Mouse (Mus musculus) hindbrain, embryonic 16.5 days (tissue): ENCODE measurements around the gene Mboat2. TPM values are rescaled to one million over a fixed set of nuclear protein-coding genes. Genes with fewer than 3 reads are reported as not detected.

ENCODE experiments used
- ATAC-seq: fragments of 200-750 bp; cut with Nextera tagmentation; 2 replicates; pipeline ENCODE4 v1.8.0; 2017; ENCODE audit warnings: moderate TSS enrichment, moderate library complexity
- H3K27ac ChIP-seq: fragments of 300-500 bp; sonication (generic); 2 replicates; pipeline ENCODE4 v1.5.1; 2014; ENCODE audit warnings: low read depth, mild to moderate bottlenecking, control low read depth, low read length, moderate library complexity
- H3K27me3 ChIP-seq: fragments of 300-500 bp; sonication (generic); replicated peaks from 2 replicates; pipeline ENCODE4 v1.6.1; 2014; ENCODE audit warnings: low read length; ENCODE audit not compliant: control insufficient read depth, insufficient read depth
- H3K36me3 ChIP-seq: fragments of 300-500 bp; sonication (generic); 2 replicates; pipeline ENCODE4 v1.6.1; 2014; ENCODE audit warnings: mild to moderate bottlenecking, low read length, moderate library complexity, mixed read lengths; ENCODE audit not compliant: control insufficient read depth, insufficient read depth
- H3K4me1 ChIP-seq: fragments of 300-500 bp; sonication (generic); 2 replicates; pipeline ENCODE4 v1.6.1; 2014; ENCODE audit warnings: low read depth, low read length; ENCODE audit not compliant: control insufficient read depth, insufficient read depth
- H3K4me2 ChIP-seq: fragments of 300-500 bp; sonication (generic); 2 replicates; pipeline ENCODE4 v1.6.1; 2014; ENCODE audit warnings: mild to moderate bottlenecking, low read length, control low read depth, moderate library complexity
- H3K4me3 ChIP-seq: fragments of 300-500 bp; sonication (generic); 2 replicates; pipeline ENCODE4 v1.5.1; 2014; ENCODE audit warnings: mild to moderate bottlenecking, low read length, control low read depth, moderate library complexity
- H3K9ac ChIP-seq: fragments of 300-500 bp; sonication (generic); 2 replicates; pipeline ENCODE4 v1.6.1; 2014; ENCODE audit warnings: low read depth, mild to moderate bottlenecking, control low read depth, low read length, moderate library complexity
- H3K9me3 ChIP-seq: fragments of 300-500 bp; sonication (generic); 2 replicates; pipeline ENCODE4 v1.6.1; 2014; ENCODE audit warnings: mild to moderate bottlenecking, low read length, moderate library complexity; ENCODE audit not compliant: control insufficient read depth
- WGBS: fragments of 180-500 bp; shearing (Covaris S2); extraction: QIAGEN DNeasy Blood & Tissue Kit; methylation state at CpG from one replicate; pipeline ENCODE4 v1.1.7; 2014; 5-methylcytosine and 5-hydroxymethylcytosine counted together
- polyA plus RNA-seq: library from polyadenylated mRNA; unstranded; fragments of >200 nt; fragmentation: Nextera tagmentation; extraction: Ambion mirVana; gene quantifications from 2 replicates; pipeline ENCODE4 v1.2.1, GENCODE M21; 2015

Mboat2 gene
- polyA plus RNA-seq, 1 experiment from 2014 or later = 68.6 TPM

GRCm38 (mm10) chr12:24902736-24903135 lies 72.1 kb downstream of the Mboat2 start:
- Histone ChIP-seq H3K27me3 (no peaks in the 10 kb centered on the region), H3K4me3 (no peak overlapping the region), H3K36me3 (peaks cover 5% of the 10 kb centered on the region), H3K4me2 (no peak overlapping the region), H3K9me3 (no peaks in the 10 kb centered on the region), H3K4me1 (no peaks in the 10 kb centered on the region), H3K27ac (no peak overlapping the region), H3K9ac (no peak overlapping the region)
- 86% methylated on average over 5 of the region's 5 CpGs for WGBS
- no peak for ATAC-seq

DNA sequence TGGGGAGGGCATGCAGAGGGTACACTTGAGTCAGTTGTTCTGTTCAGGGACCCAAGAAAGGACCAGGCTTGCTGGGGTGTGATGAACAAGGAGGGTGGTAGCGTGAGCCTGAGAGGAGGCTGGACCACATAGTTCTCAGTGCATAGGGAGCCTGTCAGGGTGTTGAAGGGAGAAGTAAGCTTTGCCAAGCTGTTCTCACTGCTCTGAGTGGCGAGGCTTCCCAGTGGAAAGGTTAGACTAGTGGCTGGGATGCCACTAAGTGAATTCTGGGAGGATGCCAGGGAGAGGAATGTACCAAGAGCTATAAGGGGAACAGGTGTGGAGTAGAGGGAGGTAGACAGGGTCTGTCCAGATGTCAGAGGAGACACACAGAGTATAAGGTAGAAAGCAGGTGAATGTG lies 77.2 kb downstream of the Mboat2 start:
- H3K27ac ChIP-seq = no peak overlapping the region
- no peaks in the 10 kb centered on the region for H3K4me1 ChIP-seq
- no peak overlapping the region for H3K4me3 ChIP-seq
- ATAC-seq = no peak
- 91% methylated on average over 2 of the region's 2 CpGs for WGBS
- H3K4me2 ChIP-seq = no peak overlapping the region
- no peak overlapping the region for H3K9ac ChIP-seq
- no peaks in the 10 kb centered on the region for H3K9me3 ChIP-seq
- H3K27me3 ChIP-seq = no peaks in the 10 kb centered on the region
- no peaks in the 10 kb centered on the region for H3K36me3 ChIP-seq

DNA sequence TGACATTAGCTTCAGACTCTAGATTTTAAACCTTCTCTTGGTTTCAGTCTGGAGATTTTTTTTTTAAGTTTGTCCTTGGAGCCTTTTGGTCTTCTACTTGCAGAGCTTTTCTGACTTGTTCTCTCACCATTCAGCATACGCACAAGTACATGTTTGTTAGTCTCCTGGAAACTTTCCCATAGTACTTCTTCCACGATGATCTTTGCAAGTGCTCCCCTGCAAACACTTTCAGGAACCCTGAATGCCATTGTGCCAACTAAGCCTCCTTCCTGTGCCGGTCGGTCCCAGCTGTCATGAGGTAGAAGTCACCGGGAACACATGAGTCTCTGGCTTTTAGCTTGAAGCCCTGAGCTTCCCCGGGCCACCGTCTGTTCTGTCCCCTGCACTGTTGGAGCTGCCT lies 79.0 kb downstream of the Mboat2 start:
- no peaks in the 10 kb centered on the region for H3K27me3 ChIP-seq
- no peak overlapping the region for H3K9ac ChIP-seq
- H3K4me1 ChIP-seq = no peaks in the 10 kb centered on the region
- H3K9me3 ChIP-seq = no peaks in the 10 kb centered on the region
- peaks cover 7% of the 10 kb centered on the region; the same call in 1 of the 2 replicates for H3K36me3 ChIP-seq
- H3K4me2 ChIP-seq = no peak overlapping the region
- H3K4me3 ChIP-seq = no peak overlapping the region
- H3K27ac ChIP-seq = no peak overlapping the region
- 87% methylated on average over 7 of the region's 7 CpGs for WGBS
- no peak for ATAC-seq

DNA sequence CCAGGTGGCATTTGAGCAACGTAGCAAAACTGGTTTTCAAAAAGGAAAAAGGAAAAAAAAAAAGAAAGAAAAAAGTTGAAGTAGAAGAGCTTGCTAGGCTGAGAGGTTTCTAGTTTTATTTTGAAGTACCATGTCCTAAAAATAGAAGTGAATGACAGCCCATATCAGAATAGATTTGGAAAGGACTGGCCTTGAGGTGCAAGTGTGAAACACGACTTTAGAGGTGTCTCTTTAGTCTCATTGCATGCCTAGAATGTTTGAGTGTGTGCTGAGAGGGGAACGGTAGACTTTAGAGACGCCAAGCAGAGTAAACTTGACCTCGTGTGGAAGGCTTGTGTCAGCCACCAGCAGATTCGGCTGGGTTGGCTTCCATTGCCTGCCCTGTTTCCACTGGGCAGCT lies 81.5 kb downstream of the Mboat2 start:
- Histone ChIP-seq H3K9me3 (no peaks in the 10 kb centered on the region), H3K4me2 (no peak overlapping the region), H3K4me3 (no peak overlapping the region), H3K36me3 (peaks cover 12% of the 10 kb centered on the region; the same call in 1 of the 2 replicates), H3K9ac (no peak overlapping the region), H3K27ac (no peak overlapping the region), H3K27me3 (no peaks in the 10 kb centered on the region), H3K4me1 (no peaks in the 10 kb centered on the region)
- WGBS = 79% methylated on average over 6 of the region's 6 CpGs
- ATAC-seq = no peak

GRCm38 (mm10) chr12:24912876-24913275 lies 82.2 kb downstream of the Mboat2 start:
- Histone ChIP-seq H3K4me3 (no peak overlapping the region), H3K9ac (no peak overlapping the region), H3K27ac (no peak overlapping the region), H3K9me3 (no peaks in the 10 kb centered on the region), H3K4me2 (no peak overlapping the region), H3K27me3 (no peaks in the 10 kb centered on the region), H3K4me1 (no peaks in the 10 kb centered on the region), H3K36me3 (peaks cover 12% of the 10 kb centered on the region)
- WGBS = 88% methylated on average over 1 of the region's 1 CpGs
- no peak for ATAC-seq

GRCm38 (mm10) chr12:24918575-24919262 lies 88.0 kb downstream of the Mboat2 start:
- peak; percentile 59 for ATAC-seq
- H3K4me2 ChIP-seq = no peak overlapping the region
- no peak overlapping the region for H3K9ac ChIP-seq
- H3K4me1 ChIP-seq = no peaks in the 10 kb centered on the region
- H3K9me3 ChIP-seq = no peaks in the 10 kb centered on the region
- WGBS = 69% methylated on average over 12 of the region's 12 CpGs
- H3K27me3 ChIP-seq = no peaks in the 10 kb centered on the region
- no peak overlapping the region for H3K4me3 ChIP-seq
- peaks cover 11% of the 10 kb centered on the region for H3K36me3 ChIP-seq
- H3K27ac ChIP-seq = no peak overlapping the region

- H3K4me1 ChIP-seq = no peaks in the 10 kb centered on the region
- H3K27me3 ChIP-seq = no peaks in the 10 kb centered on the region
- H3K4me3 ChIP-seq = no peak overlapping the region
- no peak overlapping the region for H3K4me2 ChIP-seq
- ATAC-seq = no peak
- 79% methylated on average over 1 of the region's 1 CpGs for WGBS
- no peak overlapping the region for H3K27ac ChIP-seq
- no peak overlapping the region for H3K9ac ChIP-seq
- no peaks in the 10 kb centered on the region for H3K9me3 ChIP-seq
- H3K36me3 ChIP-seq = peaks cover 5% of the 10 kb centered on the region; the same call in 1 of the 2 replicates
These were observed 90.2 kb downstream of the Mboat2 start for GRCm38 (mm10) chr12:24920861-24921260.

- no peak for ATAC-seq
- H3K9me3 ChIP-seq = no peaks in the 10 kb centered on the region
- no peaks in the 10 kb centered on the region for H3K36me3 ChIP-seq
- WGBS = 86% methylated on average over 4 of the region's 4 CpGs
- no peak overlapping the region for H3K4me3 ChIP-seq
- H3K4me1 ChIP-seq = peaks cover 11% of the 10 kb centered on the region
- H3K27me3 ChIP-seq = no peaks in the 10 kb centered on the region
- H3K4me2 ChIP-seq = no peak overlapping the region
- no peak overlapping the region for H3K27ac ChIP-seq
- H3K9ac ChIP-seq = no peak overlapping the region
These were observed 93.3 kb downstream of the Mboat2 start for GRCm38 (mm10) chr12:24924003-24924402.

GRCm38 (mm10) chr12:24925276-24925675 lies 94.6 kb downstream of the Mboat2 start:
- 89% methylated on average over 5 of the region's 5 CpGs for WGBS
- H3K27me3 ChIP-seq = no peaks in the 10 kb centered on the region
- H3K4me3 ChIP-seq = no peak overlapping the region
- H3K36me3 ChIP-seq = no peaks in the 10 kb centered on the region
- no peak overlapping the region for H3K9ac ChIP-seq
- peaks cover 13% of the 10 kb centered on the region for H3K4me1 ChIP-seq
- no peak overlapping the region for H3K27ac ChIP-seq
- ATAC-seq = no peak
- H3K4me2 ChIP-seq = no peak overlapping the region
- H3K9me3 ChIP-seq = no peaks in the 10 kb centered on the region
